Mouse (Mus musculus) heart, embryonic 11.5 days (tissue): Measurements from ENCODE around the gene Irf5. TPM values are rescaled to one million over a fixed set of nuclear protein-coding genes. Genes with fewer than 3 reads are reported as not detected.
A peak's percentile ranks its signal among the peaks of the same experiment; 100 is the strongest.

ENCODE experiments used
- ATAC-seq: fragments of 200-750 bp; cut with Nextera tagmentation; replicated peaks from 2 replicates; pipeline ENCODE4 v1.8.0; 2017; ENCODE audit warnings: moderate library complexity; ENCODE audit not compliant: insufficient number of reproducible peaks, low FRiP score, low TSS enrichment
- H3K27ac ChIP-seq: fragments of 300-500 bp; sonication (generic); 2 replicates; pipeline ENCODE4 v1.5.1; 2014; ENCODE audit warnings: mild to moderate bottlenecking, low read depth, low read length
- H3K27me3 ChIP-seq: fragments of 300-500 bp; sonication (generic); 2 replicates; pipeline ENCODE4 v1.6.1; 2014; ENCODE audit warnings: mild to moderate bottlenecking, low read length, mixed read lengths; ENCODE audit not compliant: control insufficient read depth, insufficient read depth
- H3K36me3 ChIP-seq: fragments of 300-500 bp; sonication (generic); 2 replicates; pipeline ENCODE4 v1.6.1; 2014; ENCODE audit warnings: mild to moderate bottlenecking, low read length, moderate library complexity, mixed read lengths; ENCODE audit not compliant: control insufficient read depth, insufficient read depth
- H3K4me1 ChIP-seq: fragments of 300-500 bp; sonication (generic); 2 replicates; pipeline ENCODE4 v1.6.1; 2014; ENCODE audit warnings: low read length; ENCODE audit not compliant: control insufficient read depth, insufficient read depth
- H3K4me2 ChIP-seq: fragments of 300-500 bp; sonication (generic); 2 replicates; pipeline ENCODE4 v1.6.1; 2014; ENCODE audit warnings: mild to moderate bottlenecking, moderate library complexity
- H3K4me3 ChIP-seq: fragments of 300-500 bp; sonication (generic); 2 replicates; pipeline ENCODE4 v1.5.1; 2014; ENCODE audit warnings: low read depth, low read length
- H3K9ac ChIP-seq: fragments of 300-500 bp; sonication (generic); 2 replicates; pipeline ENCODE4 v1.6.1; 2014; ENCODE audit warnings: mild to moderate bottlenecking, low read depth, low read length, moderate library complexity
- H3K9me3 ChIP-seq: fragments of 300-500 bp; sonication (generic); replicated peaks from 2 replicates; pipeline ENCODE4 v1.6.1; 2016; ENCODE audit warnings: low read length; ENCODE audit not compliant: control insufficient read depth
- WGBS: fragments of 180-500 bp; shearing (Covaris S2); extraction: QIAGEN DNeasy Blood & Tissue Kit; methylation state at CpG from one replicate; pipeline ENCODE4 v1.1.7; 2014; ENCODE audit not compliant: insufficient replicate concordance; 5-methylcytosine and 5-hydroxymethylcytosine counted together
- polyA plus RNA-seq: library from polyadenylated mRNA; unstranded; fragments of >200 nt; fragmentation: Nextera tagmentation; extraction: Ambion mirVana; gene quantifications from 2 replicates; pipeline ENCODE4 v1.2.1, GENCODE M21; 2014

The Irf5 gene
- polyA plus RNA-seq, 1 experiment from 2014 or later = 11.6 TPM

DNA sequence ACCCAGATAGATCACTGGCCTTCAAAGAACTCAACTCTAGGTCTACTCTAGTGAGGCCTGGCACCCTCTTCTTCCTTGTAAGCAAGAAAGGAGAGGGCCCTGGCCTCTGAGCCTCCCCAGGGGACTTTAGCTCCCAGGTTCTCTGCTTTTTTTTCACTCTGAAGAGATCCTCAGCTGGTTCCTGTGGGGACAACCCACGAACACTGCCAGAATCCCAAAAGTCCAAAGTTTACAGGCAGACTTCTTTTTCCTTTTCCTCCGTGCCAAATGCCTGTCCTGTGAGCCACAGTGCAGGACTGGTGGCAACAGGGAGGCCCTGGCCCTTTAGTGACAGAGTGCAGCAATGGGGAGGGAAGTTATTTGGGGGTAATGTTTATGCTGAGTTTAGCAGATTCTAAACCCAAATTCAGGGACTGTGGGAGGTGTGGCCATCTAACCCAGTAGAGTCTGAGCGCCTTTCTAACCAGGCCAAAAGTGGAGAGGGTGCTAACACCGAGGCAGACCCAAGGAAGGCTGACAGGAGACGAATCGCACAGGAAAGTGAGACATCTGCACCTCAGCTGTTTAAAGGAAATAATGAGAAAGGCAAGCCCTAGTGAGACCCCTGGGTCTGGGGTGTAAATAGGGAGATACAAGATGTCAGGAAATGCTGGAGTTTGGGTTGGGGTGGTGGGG lies 3.7 kb upstream of the Irf5 start:
- no peak overlapping the region for H3K9ac ChIP-seq
- no peaks in the 10 kb centered on the region for H3K36me3 ChIP-seq
- H3K9me3 ChIP-seq = no peaks in the 10 kb centered on the region
- H3K4me1 ChIP-seq = peaks cover 14% of the 10 kb centered on the region
- no peak overlapping the region for H3K4me3 ChIP-seq
- WGBS = 64% methylated on average over 6 of the region's 6 CpGs
- no peak overlapping the region for H3K4me2 ChIP-seq
- no peak for ATAC-seq
- no peak overlapping the region for H3K27ac ChIP-seq
- H3K27me3 ChIP-seq = peaks cover 14% of the 10 kb centered on the region

DNA sequence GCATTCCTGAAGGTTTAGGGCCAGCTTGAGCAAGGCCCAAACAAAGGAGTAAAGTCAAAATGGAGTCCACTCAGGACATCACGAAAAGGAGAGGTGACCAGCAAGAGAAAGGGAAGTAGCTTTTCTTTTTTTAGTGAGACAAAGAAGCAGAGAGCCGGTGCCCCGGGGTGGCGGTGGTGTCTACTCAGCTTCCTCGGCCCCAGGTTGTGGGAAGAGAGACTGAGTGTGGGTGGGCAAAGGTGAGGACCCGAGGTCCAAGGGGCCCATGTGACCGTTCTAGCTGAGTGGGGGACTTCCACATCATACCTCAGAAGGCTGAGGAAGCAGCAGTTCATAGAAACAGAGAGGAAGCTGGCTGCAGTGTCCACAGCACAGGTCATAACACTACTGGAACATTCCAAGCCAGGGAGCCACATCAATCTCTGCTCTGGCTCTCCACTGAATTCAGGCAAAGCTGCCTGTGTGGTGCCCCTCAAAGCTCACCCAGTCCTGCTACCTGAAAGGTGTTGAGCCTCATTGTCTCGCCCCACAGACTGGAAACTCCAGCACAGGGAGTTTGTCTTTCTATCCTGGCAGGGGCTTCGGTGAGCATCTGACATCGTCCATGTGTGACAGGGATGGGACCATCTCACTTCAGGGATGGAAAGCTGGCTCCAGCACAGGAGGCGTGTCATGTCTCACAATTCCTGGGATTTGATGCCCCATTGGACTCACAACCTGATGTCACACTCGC lies 3.0 kb upstream of the Irf5 start:
- no peak overlapping the region for H3K27ac ChIP-seq
- ATAC-seq = no peak
- WGBS = 69% methylated on average over 12 of the region's 12 CpGs
- H3K9ac ChIP-seq = no peak overlapping the region
- no peak overlapping the region for H3K4me2 ChIP-seq
- no peaks in the 10 kb centered on the region for H3K36me3 ChIP-seq
- H3K9me3 ChIP-seq = no peaks in the 10 kb centered on the region
- peaks cover 21% of the 10 kb centered on the region for H3K4me1 ChIP-seq
- H3K4me3 ChIP-seq = no peak overlapping the region
- H3K27me3 ChIP-seq = peaks cover 18% of the 10 kb centered on the region

GRCm38 (mm10) chr6:29524034-29524489 lies 2.4 kb upstream of the Irf5 start:
- Histone ChIP-seq H3K27ac (peak overlapping the region; percentile 42; the same call in 1 of the 2 replicates), H3K9ac (no peak overlapping the region)
- whole genome bisulfite sequencing = 39% methylated on average over 6 of the region's 6 CpGs

GRCm38 (mm10) chr6:29525256-29525655 lies 1.2 kb upstream of the Irf5 start:
- no peak overlapping the region for H3K4me2 ChIP-seq
- peaks cover 18% of the 10 kb centered on the region for H3K27me3 ChIP-seq
- no peak for ATAC-seq
- H3K36me3 ChIP-seq = no peaks in the 10 kb centered on the region
- H3K9me3 ChIP-seq = no peaks in the 10 kb centered on the region
- 64% methylated on average over 6 of the region's 6 CpGs for WGBS
- H3K9ac ChIP-seq = no peak overlapping the region
- H3K27ac ChIP-seq = no peak overlapping the region
- H3K4me3 ChIP-seq = no peak overlapping the region
- H3K4me1 ChIP-seq = peaks cover 35% of the 10 kb centered on the region

More at GRCm38 (mm10) chr6:29524034-29524489, 2.4 kb upstream of the Irf5 start:
- H3K4me1 ChIP-seq = peaks cover 24% of the 10 kb centered on the region
- no peak for ATAC-seq
- no peaks in the 10 kb centered on the region for H3K36me3 ChIP-seq
- no peak overlapping the region for H3K4me2 ChIP-seq
- H3K27me3 ChIP-seq = peaks cover 18% of the 10 kb centered on the region
- no peak overlapping the region for H3K4me3 ChIP-seq
- H3K9me3 ChIP-seq = no peaks in the 10 kb centered on the region

DNA sequence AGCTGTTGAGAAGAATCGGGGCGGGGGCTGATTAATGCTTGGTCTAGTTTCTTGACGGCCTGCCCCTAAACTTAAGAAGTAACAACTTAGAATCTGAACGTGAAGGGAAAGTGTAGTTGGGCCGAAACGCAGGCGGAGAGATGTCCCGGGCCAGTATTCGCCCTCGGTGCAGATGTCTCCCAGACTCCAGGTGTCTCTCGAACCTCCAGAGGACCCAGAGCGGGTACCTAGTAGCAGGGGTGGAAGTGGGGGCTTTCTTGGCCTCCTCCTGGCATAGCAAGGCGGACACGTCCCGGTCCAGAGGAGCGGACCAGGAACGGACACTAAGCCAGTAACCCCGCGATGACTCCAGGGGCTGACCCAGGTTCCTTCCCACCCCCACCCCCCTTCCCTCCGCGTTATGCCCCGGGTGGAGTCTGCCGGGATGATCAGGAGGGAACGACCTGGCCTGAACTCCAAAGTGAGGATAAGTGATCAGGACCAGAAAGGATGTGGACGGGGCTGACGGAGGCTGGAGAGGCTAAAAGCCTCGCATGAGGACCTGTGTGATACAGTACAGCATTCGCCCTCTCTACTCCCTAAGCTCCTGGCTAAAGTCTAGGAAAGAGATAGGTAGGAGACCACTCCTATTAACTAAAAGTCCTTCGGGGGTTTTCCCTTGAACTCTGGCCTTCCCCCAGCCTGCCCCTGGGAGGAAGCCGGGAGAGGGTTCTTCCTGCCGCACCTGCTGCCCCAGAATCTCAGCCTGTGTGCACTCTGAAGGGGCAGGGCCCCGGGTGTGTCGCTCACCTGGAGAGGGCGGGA lies 1.1 kb downstream of the Irf5 start:
- Histone ChIP-seq H3K36me3 (no peaks in the 10 kb centered on the region), H3K27me3 (peaks cover 18% of the 10 kb centered on the region), H3K9me3 (no peaks in the 10 kb centered on the region), H3K9ac (peak overlapping the region; percentile 62), H3K27ac (peak overlapping the region; percentile 22; the same call in 1 of the 2 replicates), H3K4me3 (peak overlapping the region; percentile 70), H3K4me2 (peak overlapping the region; percentile 97), H3K4me1 (peaks cover 35% of the 10 kb centered on the region)
- no peak for ATAC-seq
- WGBS = 6% methylated on average over 34 of the region's 34 CpGs

DNA sequence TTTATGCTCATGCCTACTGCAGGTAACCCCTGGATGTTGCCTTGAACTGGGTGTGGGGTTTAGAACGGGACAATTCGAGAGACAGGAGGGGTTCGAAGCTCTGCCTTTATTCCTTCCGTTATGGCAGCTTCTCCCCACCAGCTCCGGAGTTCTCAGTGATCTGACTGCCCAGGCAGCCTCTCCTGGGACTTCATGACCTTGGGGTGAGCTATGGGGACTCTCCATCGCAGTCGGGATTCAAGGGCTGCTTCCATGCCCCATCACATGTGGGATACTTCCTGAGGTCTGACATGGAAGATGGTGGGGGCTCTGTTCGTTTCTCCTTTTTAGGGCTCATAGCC lies 1.7 kb downstream of the Irf5 start:
- Histone ChIP-seq H3K27ac (peak overlapping the region; percentile 22; the same call in 1 of the 2 replicates), H3K4me3 (peak overlapping the region; percentile 70), H3K27me3 (peaks cover 18% of the 10 kb centered on the region), H3K9ac (peak overlapping the region; percentile 4; the same call in 1 of the 2 replicates), H3K4me2 (peak overlapping the region; percentile 97), H3K36me3 (no peaks in the 10 kb centered on the region), H3K4me1 (peaks cover 35% of the 10 kb centered on the region), H3K9me3 (no peaks in the 10 kb centered on the region)
- ATAC-seq = no peak
- WGBS = 15% methylated on average over 8 of the region's 8 CpGs

- Histone ChIP-seq H3K4me2 (peak overlapping the region; percentile 97), H3K4me3 (peak overlapping the region; percentile 70), H3K36me3 (no peaks in the 10 kb centered on the region), H3K9ac (no peak overlapping the region), H3K27ac (peak overlapping the region; percentile 22; the same call in 1 of the 2 replicates), H3K9me3 (no peaks in the 10 kb centered on the region), H3K27me3 (peaks cover 18% of the 10 kb centered on the region), H3K4me1 (peaks cover 34% of the 10 kb centered on the region)
- no peak for ATAC-seq
- 17% methylated on average over 13 of the region's 13 CpGs for WGBS
Measured at GRCm38 (mm10) chr6:29528561-29529443, 2.4 kb downstream of the Irf5 start.
